Mouse (Mus musculus): ENCODE measurements around the gene Gna15. TPM values are rescaled to one million over a fixed set of nuclear protein-coding genes. Genes with fewer than 3 reads are reported as not detected.

Gene Gna15
- polyA plus RNA-seq, 1 experiment = not detected

GRCm38 (mm10) chr10:81495151-81495550 lies 28.9 kb downstream of the Gna15 start:
- TF ChIP-seq POLR2A (IDR thresholded peaks at IDR 0.05; ENCODE audit: insufficient read length, low read depth) = no peak
- TF ChIP-seq MAX (IDR thresholded peaks at IDR 0.05; ENCODE audit: low read depth) = no peak
- TF ChIP-seq CEBPB (IDR thresholded peaks at IDR 0.05; ENCODE audit: insufficient read depth, poor library complexity, severe bottlenecking) = no peak
- TF ChIP-seq TCF3 (IDR thresholded peaks at IDR 0.05; ENCODE audit: insufficient read length, low read depth) = no peak
- no peak for TF ChIP-seq POLR2AphosphoS2 (IDR thresholded peaks at IDR 0.05; ENCODE audit: insufficient read length, low read depth)
- TF ChIP-seq MYOD1 (IDR thresholded peaks at IDR 0.05; ENCODE audit: control insufficient read depth in 1 of 3, insufficient read length in 2 of 3, low read depth in 2 of 3) = no peak
- no peak for TF ChIP-seq TCF12 (IDR thresholded peaks at IDR 0.05; ENCODE audit: insufficient read depth, poor library complexity, severe bottlenecking)
- TF ChIP-seq REST (IDR thresholded peaks at IDR 0.05; ENCODE audit: insufficient read depth, insufficient read length) = no peak
- TF ChIP-seq USF1 (IDR thresholded peaks at IDR 0.05; ENCODE audit: low read depth) = no peak
- no peak for TF ChIP-seq SRF (IDR thresholded peaks at IDR 0.05; ENCODE audit: control insufficient read depth, insufficient read length, low read depth)
- TF ChIP-seq MYOG (IDR thresholded peaks at IDR 0.05; ENCODE audit: control insufficient read depth in 1 of 3, insufficient read depth in 1 of 3, insufficient read length in 2 of 3, low read depth in 2 of 3) = no peak
- TF ChIP-seq E2F4 (IDR thresholded peaks at IDR 0.05; ENCODE audit: insufficient read depth) = no peak
- Histone ChIP-seq H3K79me2 (ENCODE audit: control insufficient read depth, insufficient read depth) (peaks cover 23% of the 10 kb centered on the region), H3K36me3 (ENCODE audit: control insufficient read depth, insufficient read depth) (peaks cover 10% of the 10 kb centered on the region)

GRCm38 (mm10) chr10:81494260-81495041 lies 29.6 kb downstream of the Gna15 start:
- TF ChIP-seq TCF12 (IDR thresholded peaks at IDR 0.05; ENCODE audit: insufficient read depth, poor library complexity, severe bottlenecking) (no peak), CEBPB (IDR thresholded peaks at IDR 0.05; ENCODE audit: insufficient read depth, poor library complexity, severe bottlenecking) (no peak), SRF (IDR thresholded peaks at IDR 0.05; ENCODE audit: control insufficient read depth, insufficient read length, low read depth) (no peak), TCF3 (IDR thresholded peaks at IDR 0.05; ENCODE audit: insufficient read length, low read depth) (no peak), REST (IDR thresholded peaks at IDR 0.05; ENCODE audit: insufficient read depth, insufficient read length) (no peak), MYOD1 (IDR thresholded peaks at IDR 0.05; ENCODE audit: control insufficient read depth in 1 of 3, insufficient read length in 2 of 3, low read depth in 2 of 3) (no peak), POLR2AphosphoS2 (IDR thresholded peaks at IDR 0.05; ENCODE audit: insufficient read length, low read depth) (no peak), E2F4 (IDR thresholded peaks at IDR 0.05; ENCODE audit: insufficient read depth) (no peak), MYOG (IDR thresholded peaks at IDR 0.05; ENCODE audit: control insufficient read depth in 1 of 3, insufficient read depth in 1 of 3, insufficient read length in 2 of 3, low read depth in 2 of 3) (no peak), POLR2A (IDR thresholded peaks at IDR 0.05; ENCODE audit: insufficient read length, low read depth) (no peak), MAX (IDR thresholded peaks at IDR 0.05; ENCODE audit: low read depth) (no peak), USF1 (IDR thresholded peaks at IDR 0.05; ENCODE audit: low read depth) (no peak)
- Histone ChIP-seq H3K27me3 (ENCODE audit: control insufficient read depth, insufficient read depth, insufficient read length) (no peaks in the 10 kb centered on the region), H3K4me2 (ENCODE audit: low read depth) (peak overlapping the region; percentile 85), H3K79me2 (ENCODE audit: control insufficient read depth, insufficient read depth) (peaks cover 23% of the 10 kb centered on the region), H3ac (ENCODE audit: control insufficient read depth, insufficient read length) (no peak overlapping the region), H3K36me3 (ENCODE audit: control insufficient read depth, insufficient read depth) (peaks cover 10% of the 10 kb centered on the region), H3K4me3 (peak overlapping the region; percentile 94)

More at GRCm38 (mm10) chr10:81495151-81495550, 28.9 kb downstream of the Gna15 start:
- Histone ChIP-seq H3K27me3 (ENCODE audit: control insufficient read depth, insufficient read depth, insufficient read length) (no peaks in the 10 kb centered on the region), H3K4me2 (ENCODE audit: low read depth) (peak overlapping the region; percentile 85), H3ac (ENCODE audit: control insufficient read depth, insufficient read length) (peak overlapping the region; percentile 95), H3K4me3 (peak overlapping the region; percentile 94)

GRCm38 (mm10) chr10:81493601-81494220 lies 30.3 kb downstream of the Gna15 start:
- Histone ChIP-seq H3K79me2 (ENCODE audit: control insufficient read depth, insufficient read depth) (peaks cover 23% of the 10 kb centered on the region), H3K4me3 (peak overlapping the region; percentile 94), H3K36me3 (ENCODE audit: control insufficient read depth, insufficient read depth) (peaks cover 10% of the 10 kb centered on the region), H3K27me3 (ENCODE audit: control insufficient read depth, insufficient read depth, insufficient read length) (no peaks in the 10 kb centered on the region), H3ac (ENCODE audit: control insufficient read depth, insufficient read length) (no peak overlapping the region), H3K4me2 (ENCODE audit: low read depth) (no peak overlapping the region)
- TF ChIP-seq POLR2A (IDR thresholded peaks at IDR 0.05; ENCODE audit: insufficient read length, low read depth) = no peak
- TF ChIP-seq CEBPB (IDR thresholded peaks at IDR 0.05; ENCODE audit: insufficient read depth, poor library complexity, severe bottlenecking) = no peak
- no peak for TF ChIP-seq REST (IDR thresholded peaks at IDR 0.05; ENCODE audit: insufficient read depth, insufficient read length)
- no peak for TF ChIP-seq MYOD1 (IDR thresholded peaks at IDR 0.05; ENCODE audit: control insufficient read depth in 1 of 3, insufficient read length in 2 of 3, low read depth in 2 of 3)
- no peak for TF ChIP-seq E2F4 (IDR thresholded peaks at IDR 0.05; ENCODE audit: insufficient read depth)
- no peak for TF ChIP-seq SRF (IDR thresholded peaks at IDR 0.05; ENCODE audit: control insufficient read depth, insufficient read length, low read depth)
- no peak for TF ChIP-seq MYOG (IDR thresholded peaks at IDR 0.05; ENCODE audit: control insufficient read depth in 1 of 3, insufficient read depth in 1 of 3, insufficient read length in 2 of 3, low read depth in 2 of 3)
- no peak for TF ChIP-seq MAX (IDR thresholded peaks at IDR 0.05; ENCODE audit: low read depth)
- no peak for TF ChIP-seq USF1 (IDR thresholded peaks at IDR 0.05; ENCODE audit: low read depth)
- no peak for TF ChIP-seq TCF3 (IDR thresholded peaks at IDR 0.05; ENCODE audit: insufficient read length, low read depth)
- no peak for TF ChIP-seq POLR2AphosphoS2 (IDR thresholded peaks at IDR 0.05; ENCODE audit: insufficient read length, low read depth)
- TF ChIP-seq TCF12 (IDR thresholded peaks at IDR 0.05; ENCODE audit: insufficient read depth, poor library complexity, severe bottlenecking) = no peak

- no peak for TF ChIP-seq REST (IDR thresholded peaks at IDR 0.05; ENCODE audit: insufficient read depth, insufficient read length)
- TF ChIP-seq MAX (IDR thresholded peaks at IDR 0.05; ENCODE audit: low read depth) = no peak
- no peak for TF ChIP-seq POLR2A (IDR thresholded peaks at IDR 0.05; ENCODE audit: insufficient read length, low read depth)
- TF ChIP-seq CEBPB (IDR thresholded peaks at IDR 0.05; ENCODE audit: insufficient read depth, poor library complexity, severe bottlenecking) = no peak
- no peak for TF ChIP-seq TCF3 (IDR thresholded peaks at IDR 0.05; ENCODE audit: insufficient read length, low read depth)
- no peak for TF ChIP-seq TCF12 (IDR thresholded peaks at IDR 0.05; ENCODE audit: insufficient read depth, poor library complexity, severe bottlenecking)
- TF ChIP-seq SRF (IDR thresholded peaks at IDR 0.05; ENCODE audit: control insufficient read depth, insufficient read length, low read depth) = no peak
- TF ChIP-seq MYOD1 (IDR thresholded peaks at IDR 0.05; ENCODE audit: control insufficient read depth in 1 of 3, insufficient read length in 2 of 3, low read depth in 2 of 3) = no peak
- TF ChIP-seq MYOG (IDR thresholded peaks at IDR 0.05; ENCODE audit: control insufficient read depth in 1 of 3, insufficient read depth in 1 of 3, insufficient read length in 2 of 3, low read depth in 2 of 3) = no peak
- TF ChIP-seq USF1 (IDR thresholded peaks at IDR 0.05; ENCODE audit: low read depth) = no peak
- TF ChIP-seq POLR2AphosphoS2 (IDR thresholded peaks at IDR 0.05; ENCODE audit: insufficient read length, low read depth) = no peak
- no peak for TF ChIP-seq E2F4 (IDR thresholded peaks at IDR 0.05; ENCODE audit: insufficient read depth)
- H3K79me2 ChIP-seq (ENCODE audit: control insufficient read depth, insufficient read depth) = peaks cover 23% of the 10 kb centered on the region
- H3ac ChIP-seq (ENCODE audit: control insufficient read depth, insufficient read length) = no peak overlapping the region
- H3K4me3 ChIP-seq = no peak overlapping the region
- H3K27me3 ChIP-seq (ENCODE audit: control insufficient read depth, insufficient read depth, insufficient read length) = no peaks in the 10 kb centered on the region
- H3K36me3 ChIP-seq (ENCODE audit: control insufficient read depth, insufficient read depth) = peaks cover 10% of the 10 kb centered on the region
- H3K4me2 ChIP-seq (ENCODE audit: low read depth) = no peak overlapping the region
Observed at GRCm38 (mm10) chr10:81492606-81493240, 31.3 kb downstream of the Gna15 start.

All from myocyte (in vitro differentiated cells).